Mouse (Mus musculus) intestine, embryonic 15.5 days (tissue): ENCODE measurements at regions not wholly inside any gene's neighbourhood (a gene's known extent, or its start where the extent isn't known, plus 50 kb on each side); places are given as distances from the start of the nearest gene placed in this dataset.
A peak's percentile ranks its signal among the peaks of the same experiment; 100 is the strongest.

Experiments
- ATAC-seq: fragments of 200-750 bp; cut with Nextera tagmentation; 2 replicates; pipeline ENCODE4 v1.8.0; 2017; ENCODE audit warnings: moderate TSS enrichment, moderate library complexity
- H3K27ac ChIP-seq: fragments of 300-500 bp; sonication (generic); 2 replicates; pipeline ENCODE4 v1.5.1; 2015; ENCODE audit warnings: mild to moderate bottlenecking, inconsistent platforms
- H3K27me3 ChIP-seq: fragments of 300-500 bp; sonication (generic); replicated peaks from 2 replicates; pipeline ENCODE4 v1.6.1; 2015; ENCODE audit warnings: inconsistent platforms
- H3K36me3 ChIP-seq: fragments of 300-500 bp; sonication (generic); 2 replicates; pipeline ENCODE4 v1.6.1; 2015; ENCODE audit warnings: inconsistent platforms
- H3K4me1 ChIP-seq: fragments of 300-500 bp; sonication (generic); replicated peaks from 2 replicates; pipeline ENCODE4 v1.6.1; 2015; ENCODE audit warnings: inconsistent platforms
- H3K4me2 ChIP-seq: fragments of 300-500 bp; sonication (generic); replicated peaks from 2 replicates; pipeline ENCODE4 v1.6.1; 2015; ENCODE audit warnings: mild to moderate bottlenecking, inconsistent platforms
- H3K4me3 ChIP-seq: fragments of 300-500 bp; sonication (generic); replicated peaks from 2 replicates; pipeline ENCODE4 v1.5.1; 2015; ENCODE audit warnings: inconsistent platforms
- H3K9ac ChIP-seq: fragments of 300-500 bp; sonication (generic); 2 replicates; pipeline ENCODE4 v1.6.1; 2015; ENCODE audit warnings: inconsistent platforms
- H3K9me3 ChIP-seq: fragments of 300-500 bp; sonication (generic); 2 replicates; pipeline ENCODE4 v1.6.1; 2016; ENCODE audit warnings: inconsistent platforms
- WGBS: fragments of 180-500 bp; shearing (Covaris S2); methylation state at CpG from one replicate; pipeline ENCODE4 v1.1.7; 2015; 5-methylcytosine and 5-hydroxymethylcytosine counted together

DNA sequence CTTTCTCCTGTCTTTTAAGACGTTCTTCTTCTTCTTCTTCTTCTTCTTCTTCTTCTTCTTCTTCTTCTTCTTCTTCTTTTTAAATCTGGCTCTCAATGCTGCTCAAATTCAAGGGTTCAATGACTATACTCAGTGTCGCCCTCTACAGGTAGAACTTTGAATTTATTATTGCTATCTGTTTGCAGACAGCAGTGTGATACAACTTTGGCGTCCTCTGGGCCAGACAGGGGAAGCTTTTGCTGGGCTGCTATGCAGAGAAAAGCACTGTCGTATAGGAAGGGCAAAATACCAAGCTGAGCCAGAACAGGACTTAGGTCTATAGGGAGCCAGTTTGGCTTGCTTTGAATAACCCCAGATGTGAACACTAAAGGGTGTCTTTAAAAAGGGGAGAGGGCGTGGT is 127.3 kb upstream of the Gjb5 start:
- WGBS = 77% methylated on average over 5 of the region's 5 CpGs
- Histone ChIP-seq H3K9ac (no peak overlapping the region), H3K27ac (no peak overlapping the region), H3K27me3 (no peaks in the 10 kb centered on the region), H3K36me3 (no peaks in the 10 kb centered on the region), H3K9me3 (no peaks in the 10 kb centered on the region), H3K4me1 (no peaks in the 10 kb centered on the region), H3K4me3 (no peak overlapping the region), H3K4me2 (no peak overlapping the region)
- no peak for ATAC-seq

DNA sequence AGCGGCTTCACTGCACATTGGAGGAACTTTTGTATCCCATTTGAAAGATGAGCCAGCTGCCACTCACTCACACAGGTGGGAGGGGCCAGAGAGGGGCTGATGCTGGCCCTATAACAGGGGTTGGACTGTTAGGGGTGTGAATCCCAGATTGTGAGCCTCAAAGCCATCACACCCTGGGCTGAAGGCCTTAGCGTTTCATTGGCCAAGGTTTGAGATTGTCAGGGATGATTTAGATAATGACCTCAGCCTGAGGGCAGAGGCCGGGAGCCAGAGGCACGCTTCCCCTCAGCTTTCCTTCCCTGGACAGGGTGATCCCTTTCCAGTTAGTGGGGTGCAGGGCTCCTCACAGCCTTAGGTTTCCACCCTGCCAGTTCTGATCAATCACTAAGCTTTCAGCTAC is 124.5 kb upstream of the Gjb5 start:
- H3K27me3 ChIP-seq = no peaks in the 10 kb centered on the region
- H3K4me3 ChIP-seq = no peak overlapping the region
- WGBS = 49% methylated on average over 4 of the region's 4 CpGs
- no peak for ATAC-seq
- H3K4me1 ChIP-seq = no peaks in the 10 kb centered on the region
- no peak overlapping the region for H3K9ac ChIP-seq
- H3K36me3 ChIP-seq = no peaks in the 10 kb centered on the region
- no peaks in the 10 kb centered on the region for H3K9me3 ChIP-seq
- no peak overlapping the region for H3K27ac ChIP-seq
- H3K4me2 ChIP-seq = no peak overlapping the region

DNA sequence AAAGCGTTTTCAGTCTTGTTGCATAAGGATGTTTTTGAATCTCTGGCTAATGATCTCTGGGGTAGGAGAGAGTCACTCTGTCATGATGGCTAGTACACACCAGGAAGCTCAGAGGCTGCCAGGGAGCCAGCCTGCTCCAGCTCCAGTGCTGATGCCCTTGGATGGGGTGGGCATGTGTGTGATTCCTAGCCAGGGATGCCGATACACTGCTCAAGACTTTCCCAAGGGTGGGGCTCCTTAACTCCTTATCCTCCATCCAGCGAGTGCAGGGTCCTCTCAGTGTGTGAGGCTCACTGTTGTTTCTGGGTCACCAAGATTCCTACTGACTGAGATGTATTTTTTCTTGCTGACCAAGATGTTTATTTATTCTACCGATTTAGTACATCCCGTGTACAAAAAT is 122.4 kb upstream of the Gjb5 start:
- Histone ChIP-seq H3K4me3 (no peak overlapping the region), H3K9ac (no peak overlapping the region), H3K27me3 (no peaks in the 10 kb centered on the region), H3K27ac (no peak overlapping the region), H3K4me2 (no peak overlapping the region), H3K9me3 (no peaks in the 10 kb centered on the region), H3K4me1 (no peaks in the 10 kb centered on the region), H3K36me3 (no peaks in the 10 kb centered on the region)
- 54% methylated on average over 5 of the region's 5 CpGs for WGBS
- no peak for ATAC-seq

DNA sequence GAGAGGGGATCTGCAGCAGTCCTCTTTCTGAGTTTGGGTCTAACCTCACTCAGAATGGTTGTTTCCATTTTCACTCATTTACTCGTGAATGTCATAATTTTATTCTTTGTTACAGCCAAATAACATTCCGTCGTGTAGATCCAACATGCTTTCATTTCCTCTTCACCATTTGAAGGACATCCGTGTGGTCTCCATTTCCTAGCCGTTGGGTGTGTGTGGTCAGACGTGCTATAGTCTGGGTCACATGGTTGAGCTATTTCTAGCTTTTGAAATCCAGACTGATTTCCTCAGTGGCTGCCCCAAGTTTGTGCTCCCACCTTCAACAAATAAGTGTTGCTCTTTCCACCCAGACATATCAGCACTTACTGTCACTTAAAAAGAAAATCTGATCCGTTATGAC is 111.9 kb upstream of the Gjb5 start:
- no peaks in the 10 kb centered on the region for H3K36me3 ChIP-seq
- no peak overlapping the region for H3K9ac ChIP-seq
- H3K27me3 ChIP-seq = no peaks in the 10 kb centered on the region
- no peaks in the 10 kb centered on the region for H3K9me3 ChIP-seq
- no peak overlapping the region for H3K4me3 ChIP-seq
- no peak for ATAC-seq
- H3K4me2 ChIP-seq = no peak overlapping the region
- no peak overlapping the region for H3K27ac ChIP-seq
- H3K4me1 ChIP-seq = no peaks in the 10 kb centered on the region
- WGBS = 84% methylated on average over 7 of the region's 7 CpGs

DNA sequence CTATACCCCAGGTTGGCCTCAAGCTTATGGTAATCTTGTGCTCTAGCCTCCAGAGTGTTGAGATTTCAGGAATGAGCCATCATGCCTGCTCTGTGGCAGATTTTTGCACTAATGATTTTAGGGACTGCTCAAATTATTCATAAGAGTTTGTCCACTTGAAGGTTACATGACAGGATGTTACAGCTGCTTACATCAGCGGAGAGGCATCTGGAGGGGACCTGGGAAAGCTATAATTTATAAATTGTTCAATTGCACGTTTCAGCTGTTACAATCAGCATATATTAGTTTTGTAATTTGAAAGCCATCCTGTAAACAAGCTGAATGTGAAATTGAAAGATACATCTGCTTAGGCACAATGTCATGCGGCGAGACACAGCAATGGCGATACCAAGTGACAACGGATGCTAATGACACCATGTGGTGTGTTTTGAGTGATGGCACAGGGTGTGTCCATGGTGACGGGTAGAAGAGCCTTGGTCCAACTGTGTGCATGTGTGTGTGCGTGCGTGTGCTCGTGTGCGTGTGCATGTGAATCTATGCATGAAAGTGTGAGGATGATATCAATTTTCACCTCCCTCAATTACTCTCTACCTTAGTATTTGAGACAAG is 96.6 kb upstream of the Gjb5 start:
- H3K9ac ChIP-seq = no peak overlapping the region
- no peaks in the 10 kb centered on the region for H3K36me3 ChIP-seq
- no peaks in the 10 kb centered on the region for H3K9me3 ChIP-seq
- no peak for ATAC-seq
- WGBS = 87% methylated on average over 11 of the region's 11 CpGs
- H3K4me3 ChIP-seq = no peak overlapping the region
- no peak overlapping the region for H3K4me2 ChIP-seq
- no peak overlapping the region for H3K27ac ChIP-seq
- no peaks in the 10 kb centered on the region for H3K27me3 ChIP-seq
- no peaks in the 10 kb centered on the region for H3K4me1 ChIP-seq

DNA sequence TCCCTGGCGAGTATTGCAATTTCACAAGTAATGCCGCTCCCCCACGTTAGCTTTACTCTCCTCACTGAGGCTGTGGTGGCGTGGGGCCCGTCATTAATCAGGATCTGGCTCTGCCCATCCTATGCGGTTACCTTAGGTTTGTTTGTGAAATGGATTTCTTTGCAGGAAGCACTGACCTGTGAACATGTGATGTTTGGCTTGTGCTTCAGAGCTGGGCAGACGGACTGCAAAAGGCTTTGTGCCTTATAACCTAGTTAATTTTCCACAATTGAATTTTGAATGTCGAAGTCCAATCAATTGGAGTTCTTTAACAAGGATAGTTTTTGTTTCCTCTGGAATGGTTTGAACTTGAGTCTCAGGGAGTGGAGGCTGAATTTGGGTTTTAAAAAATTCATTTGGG is 94.1 kb upstream of the Gjb5 start:
- H3K27me3 ChIP-seq = no peaks in the 10 kb centered on the region
- no peak overlapping the region for H3K9ac ChIP-seq
- no peak for ATAC-seq
- no peaks in the 10 kb centered on the region for H3K4me1 ChIP-seq
- H3K27ac ChIP-seq = no peak overlapping the region
- H3K9me3 ChIP-seq = no peaks in the 10 kb centered on the region
- H3K4me2 ChIP-seq = no peak overlapping the region
- H3K36me3 ChIP-seq = no peaks in the 10 kb centered on the region
- no peak overlapping the region for H3K4me3 ChIP-seq
- 40% methylated on average over 8 of the region's 8 CpGs for WGBS

DNA sequence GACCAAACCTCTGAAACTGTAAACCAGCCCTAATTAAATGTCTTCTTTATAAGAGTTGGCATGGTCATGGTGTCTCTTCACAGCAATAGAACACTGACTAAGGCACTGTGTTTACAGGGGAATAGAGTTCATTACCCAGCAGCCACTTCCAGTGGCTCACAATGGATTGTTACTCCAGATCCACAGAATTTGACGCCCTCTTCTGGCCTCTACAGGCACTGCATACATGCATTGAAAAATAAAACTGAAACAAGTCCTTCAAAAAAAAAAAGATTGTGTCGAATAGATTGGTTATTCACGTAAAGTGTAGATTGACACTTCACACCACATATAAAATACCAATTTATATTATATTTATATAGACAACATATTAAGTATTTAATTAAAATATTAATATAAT is 87.3 kb upstream of the Gjb5 start:
- H3K36me3 ChIP-seq = no peaks in the 10 kb centered on the region
- H3K9me3 ChIP-seq = no peaks in the 10 kb centered on the region
- no peaks in the 10 kb centered on the region for H3K4me1 ChIP-seq
- no peak overlapping the region for H3K4me2 ChIP-seq
- no peak overlapping the region for H3K27ac ChIP-seq
- H3K9ac ChIP-seq = no peak overlapping the region
- ATAC-seq = no peak
- WGBS = 68% methylated on average over 3 of the region's 3 CpGs
- H3K4me3 ChIP-seq = no peak overlapping the region
- no peaks in the 10 kb centered on the region for H3K27me3 ChIP-seq

DNA sequence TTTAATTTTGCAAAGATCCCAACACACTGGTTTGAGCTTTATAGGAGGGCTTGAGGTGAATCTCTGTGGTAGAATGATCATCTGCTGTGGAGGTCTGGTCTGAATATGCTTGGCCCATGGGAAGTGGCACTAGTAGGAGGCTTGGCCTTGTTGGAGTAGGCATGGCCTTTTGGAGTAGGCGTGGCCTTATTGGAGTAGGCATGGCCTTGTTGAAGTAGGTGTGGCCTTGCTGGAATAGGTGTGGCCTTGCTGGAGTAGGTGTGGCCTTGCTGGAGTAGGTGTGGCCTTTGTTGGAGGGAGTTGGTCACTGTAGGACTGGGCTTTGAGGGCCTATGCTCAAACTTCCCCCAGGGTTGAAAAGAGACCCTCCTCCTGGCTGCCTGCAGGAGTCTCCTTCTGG is 86.1 kb upstream of the Gjb5 start:
- 90% methylated on average over 1 of the region's 1 CpGs for WGBS
- Histone ChIP-seq H3K4me1 (no peaks in the 10 kb centered on the region), H3K36me3 (no peaks in the 10 kb centered on the region), H3K4me3 (no peak overlapping the region), H3K27me3 (no peaks in the 10 kb centered on the region), H3K27ac (no peak overlapping the region), H3K9ac (no peak overlapping the region), H3K9me3 (no peaks in the 10 kb centered on the region), H3K4me2 (no peak overlapping the region)
- ATAC-seq = no peak

DNA sequence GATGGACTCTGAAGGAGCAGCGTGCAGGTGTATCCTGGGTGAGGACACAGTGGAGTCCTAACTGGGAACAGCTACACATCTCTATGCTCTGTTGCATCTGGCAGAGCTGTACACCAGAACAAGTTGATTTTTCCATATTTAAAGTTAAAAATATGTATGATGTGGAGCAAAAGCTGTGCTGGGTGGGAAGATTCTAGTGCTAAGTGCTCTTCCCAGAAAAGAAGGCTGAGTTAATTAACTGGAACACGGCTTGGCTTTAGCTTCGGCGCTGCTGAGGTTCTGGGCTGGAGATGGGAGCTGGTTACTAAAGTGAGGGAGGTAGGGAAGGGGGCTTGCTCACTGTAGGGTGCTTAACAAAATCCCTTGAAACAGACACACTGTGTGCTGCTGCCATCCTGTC is 84.0 kb upstream of the Gjb5 start:
- ATAC-seq = no peak
- WGBS = 92% methylated on average over 4 of the region's 4 CpGs

DNA sequence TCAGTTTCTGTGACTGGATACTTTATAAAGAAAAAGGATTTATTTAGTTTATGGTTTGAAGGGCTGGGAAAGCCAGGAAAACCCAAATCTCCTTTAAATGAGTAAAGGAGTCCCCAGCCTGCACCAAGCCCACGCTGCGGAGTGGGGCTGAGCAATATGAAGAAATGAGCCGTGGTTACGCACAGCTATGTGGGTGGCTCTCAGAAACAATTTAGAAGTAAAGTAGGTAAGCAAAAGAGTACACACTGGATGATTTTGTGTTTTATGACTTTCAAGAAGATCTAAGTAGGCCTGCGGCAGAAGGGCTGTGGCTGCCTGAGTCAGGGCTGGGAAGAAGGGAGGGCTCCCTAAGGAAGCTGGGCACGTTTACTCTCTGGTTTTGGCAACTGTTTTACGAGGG is 82.6 kb upstream of the Gjb5 start:
- Histone ChIP-seq H3K27me3 (no peaks in the 10 kb centered on the region), H3K4me2 (no peak overlapping the region), H3K9ac (no peak overlapping the region), H3K36me3 (no peaks in the 10 kb centered on the region), H3K9me3 (no peaks in the 10 kb centered on the region), H3K4me3 (no peak overlapping the region), H3K4me1 (no peaks in the 10 kb centered on the region), H3K27ac (no peak overlapping the region)
- 43% methylated on average over 7 of the region's 7 CpGs for WGBS
- ATAC-seq = no peak

More for the DNA sequence above, 84.0 kb upstream of the Gjb5 start:
- H3K36me3 ChIP-seq = no peaks in the 10 kb centered on the region
- H3K9ac ChIP-seq = no peak overlapping the region
- H3K27me3 ChIP-seq = no peaks in the 10 kb centered on the region
- H3K4me1 ChIP-seq = no peaks in the 10 kb centered on the region
- no peaks in the 10 kb centered on the region for H3K9me3 ChIP-seq
- H3K4me2 ChIP-seq = no peak overlapping the region
- no peak overlapping the region for H3K27ac ChIP-seq
- no peak overlapping the region for H3K4me3 ChIP-seq

DNA sequence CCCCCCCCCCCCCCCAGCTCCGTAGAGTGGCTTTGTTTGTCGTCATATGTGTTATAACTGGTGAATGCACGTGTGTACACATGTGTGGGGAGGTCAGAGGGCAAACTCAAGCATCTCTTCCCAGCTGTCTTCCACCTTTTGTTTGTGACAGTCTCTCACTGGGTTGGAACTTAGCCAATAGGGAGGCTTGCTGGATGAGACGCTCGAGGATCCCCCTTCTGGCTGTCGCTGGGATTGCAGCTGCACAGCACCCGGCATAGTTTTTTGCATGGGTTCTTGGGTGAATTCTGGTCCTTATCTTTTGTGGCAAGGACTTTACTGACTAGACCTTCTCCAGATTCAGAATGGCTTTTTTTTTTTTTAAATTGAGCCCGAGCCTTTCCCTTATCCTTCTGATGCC is 77.1 kb upstream of the Gjb5 start:
- no peak overlapping the region; the same call in 1 of the 2 replicates for H3K4me2 ChIP-seq

DNA sequence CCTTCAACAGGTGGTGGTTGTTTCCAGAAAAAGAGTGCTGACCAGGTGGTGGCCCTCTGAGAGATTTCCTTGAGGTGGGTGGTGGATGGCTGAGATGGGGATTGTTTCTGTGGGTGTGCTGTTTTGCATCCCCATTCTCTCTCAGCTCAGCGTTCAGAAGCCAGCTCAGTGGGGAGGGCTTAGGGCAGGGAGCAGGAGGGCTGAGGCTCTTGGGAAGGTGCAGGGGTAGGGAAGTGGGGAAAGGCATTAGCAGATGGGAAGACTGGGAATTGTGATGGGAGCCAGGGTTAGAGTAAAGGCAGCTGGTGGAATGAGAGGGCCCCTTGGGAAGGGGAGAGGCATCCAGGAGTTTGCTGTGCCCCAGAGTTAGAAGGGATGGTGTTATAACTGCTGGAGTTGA is 72.3 kb upstream of the Gjb5 start:
- peaks cover 9% of the 10 kb centered on the region; the same call in 1 of the 2 replicates for H3K4me1 ChIP-seq
- WGBS = 0% methylated on average over 1 of the region's 1 CpGs
- H3K27ac ChIP-seq = peak overlapping the region; percentile 74
- H3K9me3 ChIP-seq = no peaks in the 10 kb centered on the region
- no peaks in the 10 kb centered on the region for H3K36me3 ChIP-seq
- no peak overlapping the region for H3K4me3 ChIP-seq
- H3K4me2 ChIP-seq = no peak overlapping the region
- no peak overlapping the region for H3K9ac ChIP-seq
- ATAC-seq = peak; percentile 45; the same call in 1 of the 2 replicates
- H3K27me3 ChIP-seq = no peaks in the 10 kb centered on the region

More for the DNA sequence above, 77.1 kb upstream of the Gjb5 start:
- Histone ChIP-seq H3K27me3 (no peaks in the 10 kb centered on the region), H3K4me1 (peaks cover 8% of the 10 kb centered on the region; the same call in 1 of the 2 replicates), H3K27ac (no peak overlapping the region), H3K9ac (no peak overlapping the region), H3K4me3 (no peak overlapping the region), H3K9me3 (no peaks in the 10 kb centered on the region), H3K36me3 (no peaks in the 10 kb centered on the region)
- 21% methylated on average over 8 of the region's 8 CpGs for WGBS
- no peak for ATAC-seq

DNA sequence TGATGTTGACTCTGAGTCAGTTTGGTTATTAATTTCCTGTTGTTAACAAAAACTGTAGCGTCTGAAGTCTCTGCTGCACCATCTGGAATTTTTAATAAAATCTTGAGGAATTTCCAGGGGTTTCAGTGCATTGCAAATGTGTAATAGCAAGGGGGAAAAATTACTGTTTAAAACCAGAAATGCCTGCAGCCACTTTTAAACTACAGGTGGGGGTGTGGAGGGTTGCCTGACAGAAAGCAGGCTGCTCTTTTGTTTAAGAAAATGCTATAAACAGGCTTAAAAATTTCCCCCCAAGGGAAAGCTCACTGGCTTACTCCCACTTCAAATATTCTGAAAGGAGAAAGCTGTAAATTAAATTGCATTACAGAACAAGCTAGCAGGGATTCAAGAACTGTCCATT is 71.8 kb upstream of the Gjb5 start:
- H3K4me2 ChIP-seq = no peak overlapping the region
- H3K36me3 ChIP-seq = no peaks in the 10 kb centered on the region
- ATAC-seq = no peak; the same call in 1 of the 2 replicates
- peak overlapping the region; percentile 74 for H3K27ac ChIP-seq
- no peak overlapping the region for H3K4me3 ChIP-seq
- no peaks in the 10 kb centered on the region for H3K27me3 ChIP-seq
- H3K9ac ChIP-seq = no peak overlapping the region
- H3K4me1 ChIP-seq = peaks cover 9% of the 10 kb centered on the region; the same call in 1 of the 2 replicates
- 41% methylated on average over 1 of the region's 1 CpGs for WGBS
- no peaks in the 10 kb centered on the region for H3K9me3 ChIP-seq
